Mouse (Mus musculus) CH12.LX (cell line): Measurements from ENCODE around the gene Foxe1. TPM values are rescaled to one million over a fixed set of nuclear protein-coding genes. Genes with fewer than 3 reads are reported as not detected.

Experiments used
- DNase-seq: peaks from one replicate; pipeline ENCODE4 v3.0.0-alpha.2; 2013; ENCODE audit errors: extremely low read depth
- H3K27ac ChIP-seq: 2 replicates; pipeline ENCODE4 v1.5.1; 2012; ENCODE audit warnings: low read depth, mild to moderate bottlenecking, control low read depth, moderate library complexity; ENCODE audit not compliant: insufficient read depth
- H3K27me3 ChIP-seq: replicated peaks from 2 replicates; pipeline ENCODE3; 2012; ENCODE audit warnings: inconsistent platforms
- H3K36me3 ChIP-seq, 2 experiments: replicated peaks in 1 of 2; 2 replicates each; pipeline versions ENCODE3 to v1.6.1; 2012; ENCODE audit warnings: inconsistent platforms in 1 of 2, low read length in 1 of 2, mild to moderate bottlenecking in 1 of 2, mixed read lengths in 1 of 2, moderate library complexity in 1 of 2; ENCODE audit not compliant: control insufficient read depth in 1 of 2, insufficient read depth in 1 of 2
- H3K4me1 ChIP-seq, 2 experiments: 2 replicates each; pipeline ENCODE4 v1.6.1; 2012; ENCODE audit warnings: inconsistent platforms in 1 of 2, moderate library complexity in 1 of 2; ENCODE audit not compliant: insufficient read depth in 2 of 2, control insufficient read depth in 1 of 2
- H3K4me2 ChIP-seq: 2 replicates; pipeline ENCODE4 v1.6.1; 2012; ENCODE audit warnings: low read depth, mild to moderate bottlenecking, control low read depth; ENCODE audit not compliant: poor library complexity, insufficient read depth, severe bottlenecking
- H3K4me3 ChIP-seq, 3 experiments: fragments of 150-350 bp in 1 of 3; sonication (generic) in 1 of 3; replicated peaks in 1 of 3; 2 replicates each; pipeline versions ENCODE3 to v1.5.1; 2011 to 2012; ENCODE audit warnings: low read depth in 2 of 3, low read length in 2 of 3, mild to moderate bottlenecking in 2 of 3, moderate library complexity in 2 of 3, control low read depth in 1 of 3, improper control_type of control experiment in 1 of 3, inconsistent platforms in 1 of 3, mixed read lengths in 1 of 3; ENCODE audit not compliant: poor library complexity in 1 of 3
- H3K79me2 ChIP-seq: replicated peaks from 2 replicates; pipeline ENCODE4 v1.6.1; 2012; ENCODE audit warnings: mild to moderate bottlenecking, moderate library complexity; ENCODE audit not compliant: control insufficient read depth, poor library complexity, insufficient read depth, severe bottlenecking; ENCODE audit errors: extremely low read depth
- H3K9ac ChIP-seq: 2 replicates; pipeline ENCODE4 v1.6.1; 2012; ENCODE audit warnings: low read depth, mild to moderate bottlenecking, control low read depth, moderate library complexity; ENCODE audit not compliant: insufficient read depth
- H3K9me3 ChIP-seq: replicated peaks from 2 replicates; pipeline ENCODE3; 2012; ENCODE audit warnings: low read length, inconsistent platforms, mixed read lengths
- CHD2 ChIP-seq: IDR thresholded peaks from 2 replicates; pipeline ENCODE4 v1.6.1; 2011; ENCODE audit warnings: low read length, improper control_type of control experiment
- CTCF ChIP-seq, 2 experiments: IDR thresholded peaks in 1 of 2; conservative IDR thresholded peaks in 1 of 2; 2 replicates each; pipeline ENCODE4 v1.5.1; 2011 to 2012; ENCODE audit warnings: low read depth in 2 of 2, low read length in 2 of 2, improper control_type of control experiment in 1 of 2, inconsistent platforms in 1 of 2, mild to moderate bottlenecking in 1 of 2, moderate library complexity in 1 of 2
- ELF1 ChIP-seq: IDR thresholded peaks from 2 replicates; pipeline ENCODE4 v1.6.1; 2014; ENCODE audit warnings: low read depth, mild to moderate bottlenecking, inconsistent platforms, low read length, improper control_type of control experiment
- HCFC1 ChIP-seq: IDR thresholded peaks from 2 replicates; pipeline ENCODE4 v1.6.1; 2012; ENCODE audit warnings: low read depth, mild to moderate bottlenecking, inconsistent platforms, low read length, improper control_type of control experiment
- MAFK ChIP-seq: IDR thresholded peaks from 2 replicates; pipeline ENCODE4 v1.6.1; 2011; ENCODE audit warnings: low read length, improper control_type of control experiment; ENCODE audit not compliant: insufficient replicate concordance
- MAX ChIP-seq: IDR thresholded peaks from 2 replicates; pipeline ENCODE4 v1.6.1; 2011; ENCODE audit warnings: low read length, improper control_type of control experiment
- MAZ ChIP-seq: IDR thresholded peaks from 2 replicates; pipeline ENCODE4 v1.6.1; 2012; ENCODE audit warnings: low read depth, mild to moderate bottlenecking, inconsistent platforms, low read length, improper control_type of control experiment, moderate library complexity
- RAD21 ChIP-seq: IDR thresholded peaks from 2 replicates; pipeline ENCODE4 v1.6.1; 2011; ENCODE audit warnings: low read depth, mild to moderate bottlenecking, low read length, improper control_type of control experiment, moderate library complexity
- SIN3A ChIP-seq: IDR thresholded peaks from 2 replicates; pipeline ENCODE4 v1.6.1; 2012; ENCODE audit warnings: low read length, improper control_type of control experiment, inconsistent platforms
- TBP ChIP-seq: conservative IDR thresholded peaks from 2 replicates; pipeline ENCODE4 v1.6.1; 2011; ENCODE audit warnings: low read depth, low read length, improper control_type of control experiment
- UBTF ChIP-seq: IDR thresholded peaks from 2 replicates; pipeline ENCODE4 v1.6.1; 2012; ENCODE audit warnings: low read depth, mild to moderate bottlenecking, inconsistent platforms, low read length, improper control_type of control experiment, moderate library complexity
- USF1 ChIP-seq: IDR thresholded peaks from 2 replicates; pipeline ENCODE4 v1.6.1; 2014; ENCODE audit warnings: low read depth, mild to moderate bottlenecking, inconsistent platforms, low read length, improper control_type of control experiment
- dilution Hi-C: fragments of 300-500 bp; cut with MboI; formaldehyde crosslinking; loops from 2 replicates; pipeline ENCODE4 v1.14.3; 2020; ENCODE audit warnings: low sequenced_read_pairs; ENCODE audit not compliant: extremely low pct_unique_long_range_greater_than_20kb, extremely low pct_ligation_motif_present
- in situ Hi-C: fragments of 300-500 bp; cut with MboI; formaldehyde crosslinking; loops from 3 replicates; pipeline ENCODE4 v1.14.3; 2019; ENCODE audit warnings: low sequenced_read_pairs, low pct_ligation_motif_present, low pct_unique_long_range_greater_than_20kb, mixed read lengths
- polyA plus RNA-seq: library from polyadenylated mRNA; unstranded; fragments of >175 nt; gene quantifications from 2 replicates; pipeline ENCODE4 v1.2.1, GENCODE M21; 2012; ENCODE audit warnings: low read depth; ENCODE audit not compliant: insufficient read length
- total RNA-seq, 2 experiments: library from RNA; depleted of rRNA; stranded (reverse); fragments of 300-350 nt in 1 of 2; fragments of >200 nt in 1 of 2; gene quantifications; 2 replicates each; pipeline ENCODE4 v1.2.3; 2012 to 2014

The Foxe1 gene
- total and polyA plus RNA-seq, 3 experiments = not detected

DNA sequence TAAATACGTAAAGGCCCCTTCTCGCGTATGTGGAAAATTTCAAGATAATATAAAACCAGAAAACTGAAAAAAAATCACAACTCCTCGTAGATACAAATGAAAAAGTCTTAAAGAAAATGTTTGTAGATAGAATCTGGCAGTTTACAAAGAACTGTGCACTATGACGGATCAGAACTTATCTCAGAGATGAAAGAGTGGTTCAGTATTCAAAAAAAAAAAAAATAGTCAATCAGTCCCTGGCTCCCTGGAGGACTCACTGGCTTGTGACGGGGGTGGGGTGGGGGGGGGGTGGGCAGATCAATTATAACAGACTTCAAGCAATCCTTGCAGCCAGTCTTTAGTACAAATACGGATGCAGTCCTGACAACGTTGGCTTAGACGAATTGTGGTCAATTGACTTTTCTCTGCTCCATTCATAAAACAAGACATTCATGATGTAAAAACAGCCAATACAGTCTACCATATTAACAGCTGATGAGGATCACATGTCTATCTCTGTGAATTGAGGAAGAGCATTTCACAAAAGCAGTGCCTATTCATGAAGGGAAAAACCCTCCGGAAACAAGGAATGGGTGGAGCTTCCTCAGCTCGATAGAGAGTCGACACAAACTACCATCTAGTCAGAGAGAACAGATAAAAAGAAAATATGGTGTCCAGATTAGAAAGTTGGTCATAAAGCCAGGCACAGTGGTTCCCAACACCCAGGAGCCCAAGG is 16.3 kb downstream of the Foxe1 start (continued):
- TF ChIP-seq MAFK (no peak), UBTF (no peak), CHD2 (no peak), MAX (peak; percentile 64), RAD21 (no peak), HCFC1 (no peak), MAZ (0 out of 2 replicates have a peak, but pooled peaks have one; percentile 53), SIN3A (no peak; the same call in 1 of the 2 replicates), USF1 (peak; percentile 59), TBP (0 out of 2 replicates have a peak, but pooled peaks have one; percentile 56)
- TF ChIP-seq, all 38 proteins: peak for 14

DNA sequence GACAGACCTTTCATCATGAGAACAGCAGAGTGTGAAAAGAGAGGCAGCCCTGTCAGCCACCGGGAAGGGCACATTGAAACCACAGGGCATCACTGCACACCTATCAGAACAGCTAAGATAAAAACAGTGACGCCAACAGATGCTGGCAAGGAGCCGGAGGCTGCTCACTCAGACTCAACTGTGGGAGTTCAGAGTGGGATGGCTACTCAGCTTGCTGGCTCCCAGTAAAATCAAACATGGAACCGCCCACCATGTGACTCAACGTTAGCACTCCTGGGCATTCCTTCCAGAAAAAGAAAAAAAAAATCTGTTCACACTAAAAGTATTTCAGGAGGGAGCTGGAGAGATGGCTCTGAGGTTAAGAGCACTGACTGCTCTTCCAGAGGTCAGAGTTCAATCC is 17.8 kb downstream of the Foxe1 start:
- no peak overlapping the region for H3K27ac ChIP-seq
- H3K4me3 ChIP-seq = no peak overlapping the region
- peaks cover 8 to 43% of the 10 kb centered on the region in 2 experiments for H3K4me1 ChIP-seq
- H3K4me2 ChIP-seq = no peak overlapping the region
- peaks cover 5% of the 10 kb centered on the region for H3K9me3 ChIP-seq
- no peaks in the 10 kb centered on the region for H3K79me2 ChIP-seq
- no peak overlapping the region for H3K9ac ChIP-seq
- in situ Hi-C loops (no loop called here), dilution Hi-C loops (no loop called here)
- no peaks in the 10 kb centered on the region for H3K27me3 ChIP-seq
- no peak for TF ChIP-seq TBP
- TF ChIP-seq CTCF (conservative IDR thresholded peaks at IDR 0.05 in 1 of 2, IDR thresholded peaks at IDR 0.05 in 1 of 2; ENCODE audit: low read depth in 2 of 2, low read length in 2 of 2) = no peak
- DNase-seq = no peak
- no peaks in the 10 kb centered on the region for H3K36me3 ChIP-seq

DNA sequence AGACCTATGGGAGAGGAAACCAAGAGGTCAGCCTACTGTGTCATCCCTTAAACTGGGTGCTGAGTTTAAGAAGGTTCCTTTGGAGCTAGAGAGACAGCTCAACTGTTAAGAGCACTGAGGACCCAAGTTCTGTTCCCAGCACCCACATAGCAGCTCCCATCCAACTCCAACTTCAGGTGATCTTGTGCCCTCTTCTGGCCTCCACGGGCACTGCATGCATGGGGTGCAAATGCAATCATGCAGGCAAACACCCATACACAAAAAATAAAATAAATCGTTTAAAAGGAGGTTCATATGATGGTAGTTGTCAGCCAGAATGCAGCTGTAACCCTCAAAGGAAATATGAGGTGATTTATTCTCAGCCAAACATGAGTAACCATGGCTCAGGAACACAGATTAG is 21.0 kb downstream of the Foxe1 start:
- no peaks in the 10 kb centered on the region for H3K36me3 ChIP-seq
- TF ChIP-seq CTCF (conservative IDR thresholded peaks at IDR 0.05 in 1 of 2, IDR thresholded peaks at IDR 0.05 in 1 of 2; ENCODE audit: low read depth in 2 of 2, low read length in 2 of 2) = peak in 1 of 2 experiments; percentile 19; a peak in 1 of 4 replicates
- no peak for TF ChIP-seq ELF1
- dilution Hi-C loops (no loop called here), in situ Hi-C loops (no loop called here)
- no peaks in the 10 kb centered on the region for H3K27me3 ChIP-seq
- no peak overlapping the region for H3K4me2 ChIP-seq
- DNase-seq = no peak
- no peak overlapping the region for H3K4me3 ChIP-seq
- no peak overlapping the region for H3K9ac ChIP-seq
- no peak overlapping the region for H3K27ac ChIP-seq
- H3K79me2 ChIP-seq = no peaks in the 10 kb centered on the region
- peaks cover 5% of the 10 kb centered on the region for H3K9me3 ChIP-seq
- peaks cover 2 to 16% of the 10 kb centered on the region in 2 experiments; a peak in 3 of 4 replicates for H3K4me1 ChIP-seq
